Mouse (Mus musculus) testis, adult 2 months (tissue): ENCODE results near the gene Tap1.

Experiments used
- CTCF ChIP-seq: fragments of 200-500 bp; IDR thresholded peaks from 2 replicates; pipeline ENCODE4 v1.5.1; 2012; ENCODE audit warnings: low read depth, mild to moderate bottlenecking, inconsistent platforms, low read length, moderate library complexity; ENCODE audit not compliant: control insufficient read depth, insufficient read depth, insufficient replicate concordance
- POLR2A ChIP-seq: fragments of 200-500 bp; IDR thresholded peaks from 2 replicates; pipeline ENCODE4 v1.6.1; 2012; ENCODE audit warnings: low read depth, mild to moderate bottlenecking, inconsistent platforms, low read length, moderate library complexity; ENCODE audit not compliant: control insufficient read depth

GRCm38 (mm10) chr17:34207866-34208265 lies 20.5 kb downstream of the Tap1 start:
- TF ChIP-seq POLR2A = no peak
- TF ChIP-seq CTCF = no peak
